Mouse (Mus musculus) mesoderm, embryonic 11.5 days (tissue): ENCODE data around the gene Ksr2.
"Not testable (repeated sequence)": the region's sequence is repeated elsewhere in the genome, so short reads cannot be mapped to it uniquely, and the experiment has no call there.

Source experiments
- DNase-seq: peaks from one replicate; pipeline ENCODE4 v3.0.0-alpha.2; 2012; ENCODE audit warnings: low read depth, low spot score

Ksr2 gene

GRCm38 (mm10) chr5:117413507-117414501, at the start of gene Ksr2:
Gene Ksr2 (plus strand): TSS chr5:117414000.
- DNase-seq: peak; percentile 65

DNA sequence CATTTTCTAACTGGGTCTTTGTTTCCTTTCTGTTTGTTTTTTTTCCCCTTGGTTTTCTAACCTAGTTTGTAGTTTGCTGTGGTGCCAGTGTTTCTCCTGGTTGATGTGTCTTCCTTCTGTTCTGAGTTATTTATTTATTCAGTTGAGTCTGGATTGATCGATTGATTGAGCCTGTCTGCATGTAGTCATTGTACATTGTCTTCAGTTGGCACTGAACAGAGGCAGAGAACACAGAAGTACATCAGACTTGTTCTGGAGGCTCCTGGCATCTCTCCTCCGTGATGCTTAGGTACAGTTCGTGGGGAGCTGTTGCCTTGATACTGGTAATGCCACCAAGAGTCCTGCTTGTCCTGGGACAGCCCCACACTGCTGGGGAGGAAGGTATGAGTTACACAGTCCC, 49.0 kb upstream of the Ksr2 start:
- DNase-seq: no peak

DNA sequence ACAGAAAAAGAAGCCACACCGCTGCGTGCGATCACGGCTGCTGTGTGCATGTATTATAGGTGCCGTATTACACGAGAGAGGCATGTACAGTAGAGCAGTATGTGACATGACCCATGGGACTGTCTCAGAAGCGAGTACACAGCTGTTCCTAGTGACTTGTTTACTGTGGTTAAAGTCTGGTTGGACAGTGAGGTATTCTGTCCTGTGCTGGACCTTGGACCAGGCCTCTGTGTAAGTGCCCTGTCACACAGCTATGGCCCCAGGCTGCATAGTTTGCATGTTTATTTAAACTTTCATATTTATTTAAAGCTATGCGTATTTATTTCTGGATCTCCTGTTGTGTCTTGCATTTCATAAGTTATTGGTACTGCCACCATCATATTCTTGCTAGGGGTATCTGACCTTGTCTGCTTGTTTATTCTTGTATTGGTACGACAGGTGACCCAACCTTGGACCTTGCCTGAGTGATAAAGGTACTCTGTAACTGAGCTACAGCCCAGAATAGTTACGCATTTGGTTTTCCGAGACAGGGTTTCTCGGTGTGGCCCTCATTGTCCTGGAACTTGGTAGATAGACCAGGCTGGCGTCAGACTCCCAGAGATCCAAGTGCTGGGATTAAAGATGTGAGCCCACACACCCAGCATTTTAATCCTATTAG, 47.8 kb upstream of the Ksr2 start:
- DNase-seq: no peak

- DNase-seq: peak; percentile 19
Measured at GRCm38 (mm10) chr5:117367206-117367605, 46.6 kb upstream of the Ksr2 start.

- DNase-seq: no peak
Measured at GRCm38 (mm10) chr5:117370592-117370991, 43.2 kb upstream of the Ksr2 start.

DNA sequence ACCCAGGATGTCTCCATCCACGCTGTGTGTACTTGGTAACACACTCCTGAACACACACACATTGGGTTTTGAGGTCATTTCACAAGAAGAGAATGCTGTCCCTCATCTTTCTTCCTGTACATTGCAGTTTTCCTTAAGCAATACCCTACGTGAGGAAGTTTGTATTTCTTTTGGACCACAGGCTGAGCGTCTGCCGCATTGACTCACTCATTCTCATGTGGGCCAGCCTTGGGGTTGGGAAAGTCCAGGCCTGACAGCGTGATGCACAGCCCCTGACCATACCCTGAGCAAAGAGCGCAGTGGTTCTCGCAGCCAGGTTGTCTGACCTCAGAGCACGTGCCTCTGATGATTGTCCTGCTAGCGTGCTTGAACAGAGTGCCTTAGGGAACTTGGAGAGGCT, 40.4 kb upstream of the Ksr2 start:
- no peak for DNase-seq

DNA sequence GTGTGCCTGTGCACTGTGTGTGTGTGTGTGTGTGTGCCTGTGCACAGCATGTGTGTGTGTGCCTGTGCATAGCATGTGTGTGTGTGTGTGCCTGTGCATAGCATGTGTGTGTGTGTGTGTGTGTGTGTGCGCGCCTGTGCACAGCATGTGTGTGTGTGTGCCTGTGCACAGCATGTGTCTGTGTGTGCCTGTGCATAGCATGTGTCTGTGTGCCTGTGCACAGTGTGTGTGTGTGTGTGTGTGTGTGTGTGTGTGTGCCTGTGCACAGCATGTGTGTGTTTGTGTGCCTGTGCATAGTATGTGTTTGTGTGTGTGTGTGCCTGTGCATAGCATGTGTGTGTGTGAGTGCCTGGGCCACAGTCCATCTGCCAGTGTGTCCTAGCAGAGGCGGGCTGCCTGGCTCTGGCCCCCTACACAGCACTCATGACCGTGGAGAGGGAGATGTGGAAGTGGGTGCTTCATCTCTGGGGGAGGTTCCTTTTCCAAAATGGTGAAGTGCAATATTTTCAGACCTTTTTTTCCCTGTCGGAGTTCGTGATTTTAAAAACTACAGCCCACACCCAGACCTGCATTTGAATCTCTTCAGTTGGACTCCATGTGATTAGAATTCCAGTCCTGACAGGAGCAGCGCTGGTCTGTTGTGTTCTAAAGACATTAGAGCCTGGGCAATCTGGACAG, 39.3 kb upstream of the Ksr2 start:
- DNase-seq: no peak

- no peak for DNase-seq
Measured at GRCm38 (mm10) chr5:117376331-117376761, 37.5 kb upstream of the Ksr2 start.

DNA sequence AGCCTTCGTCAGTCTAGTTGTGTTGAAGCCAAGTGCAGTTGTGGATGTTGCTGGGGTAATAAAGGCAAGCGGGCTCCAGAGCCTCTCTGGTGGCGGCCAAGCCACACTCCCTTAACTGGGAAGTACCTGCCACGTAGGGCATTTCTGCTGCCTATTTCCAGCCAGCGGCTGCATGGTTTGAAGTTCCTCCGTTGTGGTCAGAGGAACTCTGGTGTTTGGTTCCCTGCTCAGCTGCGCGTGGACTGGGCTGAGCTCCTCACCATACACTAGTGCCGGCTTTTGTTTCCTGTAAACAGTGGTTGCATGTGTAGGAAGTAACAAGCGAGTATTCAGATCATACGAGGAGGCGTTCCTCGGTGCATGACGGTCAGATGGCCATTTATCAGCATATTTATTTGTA, 36.1 kb upstream of the Ksr2 start:
- DNase-seq: not testable (repeated sequence)

GRCm38 (mm10) chr5:117380199-117380598, 33.6 kb upstream of the Ksr2 start:
- no peak for DNase-seq

- DNase-seq: no peak
Measured at GRCm38 (mm10) chr5:117381785-117382184, 32.0 kb upstream of the Ksr2 start.

GRCm38 (mm10) chr5:117383198-117383597, 30.6 kb upstream of the Ksr2 start:
- no peak for DNase-seq

DNA sequence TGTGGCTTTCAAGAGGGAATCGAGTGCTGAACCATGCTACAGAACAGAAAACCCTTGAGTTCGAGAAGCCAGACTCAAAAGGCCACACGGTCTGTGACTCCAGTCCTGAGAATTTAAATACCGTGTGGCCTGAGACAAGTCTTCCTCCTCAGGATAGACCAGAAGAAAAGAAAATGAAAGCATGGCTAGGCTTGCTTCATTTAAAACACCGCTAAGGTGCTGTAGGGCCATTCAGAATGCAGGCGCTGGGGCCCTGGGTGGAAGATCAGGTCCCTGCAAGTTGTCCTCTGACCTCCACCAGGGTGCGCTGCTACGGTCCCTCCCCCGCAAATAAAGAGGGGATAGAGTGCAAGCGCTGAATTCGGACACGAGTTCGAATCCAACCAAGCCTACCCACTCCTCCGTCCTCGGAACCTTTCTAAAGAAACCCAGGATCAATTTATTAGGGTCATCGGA, 25.5 kb upstream of the Ksr2 start:
- peak; percentile 72 for DNase-seq

GRCm38 (mm10) chr5:117388877-117389276, 24.9 kb upstream of the Ksr2 start, which contains the start of gene Rfc5:
Gene Rfc5 (minus strand): TSS chr5:117389047.
- peak; percentile 98 for DNase-seq

- DNase-seq: no peak
Measured at GRCm38 (mm10) chr5:117390895-117391294, 22.9 kb upstream of the Ksr2 start.

- no peak for DNase-seq
Measured at GRCm38 (mm10) chr5:117395834-117396233, 18.0 kb upstream of the Ksr2 start.

- no peak for DNase-seq
Measured at GRCm38 (mm10) chr5:117396596-117397014, 17.2 kb upstream of the Ksr2 start.

DNA sequence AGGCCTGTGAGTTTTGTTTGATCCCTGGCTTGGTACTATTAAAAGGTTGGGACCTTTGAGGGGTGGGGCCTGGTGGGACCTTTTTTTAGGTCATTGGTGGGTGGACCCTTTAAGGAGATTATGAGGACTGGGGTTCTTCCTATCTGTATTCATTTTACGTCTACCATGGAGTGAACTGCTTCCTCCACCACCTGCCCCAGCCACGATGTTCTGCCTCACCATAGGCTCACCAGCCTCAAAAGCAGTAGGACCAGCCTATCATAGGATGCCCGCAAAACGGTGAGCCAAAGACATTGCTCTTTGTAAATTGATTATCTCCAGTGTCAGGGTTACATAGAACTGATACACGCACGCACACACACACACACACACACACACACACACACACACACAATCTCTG, 16.4 kb upstream of the Ksr2 start:
- no peak for DNase-seq

GRCm38 (mm10) chr5:117398007-117398550, 15.7 kb upstream of the Ksr2 start:
- DNase-seq: no peak

- no peak for DNase-seq
Measured at GRCm38 (mm10) chr5:117399281-117399680, 14.5 kb upstream of the Ksr2 start.

DNA sequence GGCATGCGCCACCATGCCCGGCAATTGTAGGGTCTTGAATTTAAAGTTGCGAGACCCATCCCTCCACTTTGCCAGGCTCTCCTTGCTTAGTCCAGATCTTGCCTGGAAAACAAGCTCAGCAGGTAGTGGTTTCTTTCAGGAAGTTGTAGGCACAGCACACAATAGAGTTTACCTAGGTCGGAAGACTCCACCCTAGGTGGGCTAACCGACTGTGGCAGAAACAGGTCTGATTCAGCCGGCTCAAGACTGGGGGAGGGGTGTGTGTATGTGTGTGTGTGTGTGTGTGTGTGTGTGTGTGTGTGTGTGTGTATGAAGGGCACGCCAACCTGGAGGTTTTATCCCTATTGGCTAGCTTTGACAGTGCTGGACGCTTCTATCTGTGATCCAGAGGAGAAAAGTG, 10.2 kb upstream of the Ksr2 start:
- no peak for DNase-seq

DNA sequence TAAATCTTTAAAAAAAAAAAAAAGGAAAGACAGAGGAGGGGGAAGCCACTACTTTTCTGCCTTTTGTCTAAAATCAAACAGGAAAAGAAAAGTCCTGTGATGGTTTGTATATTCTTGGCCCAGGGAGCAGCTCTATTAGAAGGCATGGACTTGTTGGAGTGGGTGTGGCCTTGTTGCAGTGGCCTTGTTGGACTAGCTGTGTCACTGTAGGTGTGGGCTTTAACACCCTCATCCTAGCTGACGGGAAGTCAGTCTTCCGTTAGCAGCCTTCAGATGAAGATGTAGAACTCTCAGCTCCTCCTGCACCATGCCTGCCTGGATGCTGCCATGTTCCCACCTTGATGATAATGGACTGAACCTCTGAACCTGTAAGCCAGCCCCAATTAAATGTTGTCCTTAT, 9.1 kb upstream of the Ksr2 start:
- not testable (repeated sequence) for DNase-seq
